Mouse (Mus musculus): Measurements from ENCODE around the gene Rasgef1b. TPM values are rescaled to one million over a fixed set of nuclear protein-coding genes. Genes with fewer than 3 reads are reported as not detected.

Gene Rasgef1b
- total RNA-seq, 1 experiment from 2014 or later: 57.6 TPM

DNA sequence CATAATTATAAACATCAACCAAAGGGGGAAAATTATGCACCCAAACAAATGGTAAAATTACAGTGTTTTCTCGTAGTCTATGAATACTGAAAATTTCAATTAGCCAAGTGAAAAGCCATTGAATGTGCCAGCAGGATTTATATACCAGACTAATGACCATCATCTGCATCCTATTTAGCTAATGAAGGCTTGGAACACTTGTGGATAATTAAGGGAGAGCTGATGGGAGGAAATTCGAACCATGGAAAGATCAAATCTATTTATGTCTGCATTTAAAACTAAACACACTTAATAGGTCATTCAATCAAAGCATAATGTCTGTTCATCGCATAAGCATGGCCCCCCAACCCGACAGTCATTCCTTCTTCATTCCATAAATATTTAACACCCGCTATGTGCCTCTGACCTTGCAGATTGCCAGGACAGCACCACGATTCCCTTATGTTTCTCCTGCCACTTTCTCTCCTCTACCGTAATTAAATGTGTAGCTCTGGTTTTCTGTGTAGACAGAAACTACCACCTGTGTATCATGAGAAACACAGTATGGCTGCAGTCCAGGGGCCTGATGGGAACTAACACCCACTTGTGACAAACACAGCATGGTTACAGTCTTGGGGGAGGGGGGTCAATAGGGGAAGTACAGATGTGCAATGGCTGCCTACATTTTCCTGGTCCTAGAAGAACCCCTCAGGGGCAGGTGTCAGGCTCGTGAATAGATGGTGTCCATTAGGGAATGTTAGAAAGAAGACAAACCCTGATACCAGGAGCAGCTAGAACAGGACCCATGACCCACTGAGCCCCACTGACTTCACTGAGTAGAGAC lies 164.2 kb downstream of the Rasgef1b start:
- ATAC-seq (replicated peaks; ENCODE audit: insufficient number of reproducible peaks, low FRiP score, low TSS enrichment, poor library complexity, severe bottlenecking): no peak

DNA sequence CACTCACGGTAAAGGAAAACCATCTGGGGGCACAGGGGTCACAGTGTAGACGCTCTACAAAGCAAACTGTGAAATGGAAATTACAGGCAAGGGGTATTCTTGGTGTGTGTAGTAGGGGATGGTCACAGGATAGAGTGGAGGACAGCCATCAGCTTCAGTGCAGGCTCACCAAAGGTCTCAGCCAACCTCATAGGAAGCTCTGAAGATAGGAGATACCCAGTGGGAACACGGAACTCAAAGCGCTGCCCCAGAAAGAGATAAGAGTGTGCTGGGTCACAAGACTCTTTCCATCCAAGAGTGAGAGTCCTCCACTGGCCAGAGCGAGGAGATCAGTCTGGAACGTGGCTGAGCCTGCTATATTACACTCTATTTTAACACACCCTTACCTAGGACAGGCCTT lies 166.8 kb downstream of the Rasgef1b start:
- no peak for ATAC-seq (replicated peaks; ENCODE audit: insufficient number of reproducible peaks, low FRiP score, low TSS enrichment, poor library complexity, severe bottlenecking)

DNA sequence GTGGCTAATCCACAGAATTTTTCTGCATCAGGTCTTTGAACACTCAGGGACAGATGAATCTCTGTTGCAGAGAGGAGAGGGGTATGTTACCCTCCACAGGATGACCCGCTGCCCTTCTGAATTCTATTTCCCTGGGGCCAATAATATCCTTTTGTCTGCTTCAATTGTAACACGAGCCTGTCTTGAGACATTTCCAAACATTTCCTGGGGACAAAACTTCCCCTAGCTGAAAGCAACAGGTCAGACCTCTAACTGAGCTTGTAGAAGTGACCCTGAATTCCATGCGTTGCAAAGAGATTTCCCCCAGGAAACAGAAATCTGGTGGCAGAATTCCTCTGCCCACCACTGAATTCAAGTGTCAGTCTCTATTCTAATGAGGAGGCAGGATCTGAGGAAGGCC lies 169.1 kb downstream of the Rasgef1b start:
- ATAC-seq (replicated peaks; ENCODE audit: insufficient number of reproducible peaks, low FRiP score, low TSS enrichment, poor library complexity, severe bottlenecking): no peak

DNA sequence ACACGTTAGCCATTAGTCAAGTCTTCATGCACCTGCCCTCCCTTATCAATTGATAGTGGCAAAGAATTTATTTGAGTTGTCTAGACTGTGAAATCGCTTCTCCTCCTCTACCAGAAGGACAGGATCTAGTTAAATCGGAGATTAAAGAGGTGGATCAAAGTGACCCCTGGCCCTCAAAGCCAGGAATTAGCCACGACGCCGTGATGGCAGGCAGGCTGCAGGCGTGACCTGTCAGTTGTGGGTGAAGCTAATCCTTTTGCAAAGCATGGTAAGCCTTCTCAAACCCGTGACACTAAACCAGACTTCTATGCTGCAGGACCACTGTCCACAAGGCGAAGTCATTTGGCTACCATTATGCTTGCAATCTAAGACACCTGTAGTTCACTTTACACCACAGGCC lies 170.6 kb downstream of the Rasgef1b start:
- ATAC-seq (replicated peaks; ENCODE audit: insufficient number of reproducible peaks, low FRiP score, low TSS enrichment, poor library complexity, severe bottlenecking): no peak

DNA sequence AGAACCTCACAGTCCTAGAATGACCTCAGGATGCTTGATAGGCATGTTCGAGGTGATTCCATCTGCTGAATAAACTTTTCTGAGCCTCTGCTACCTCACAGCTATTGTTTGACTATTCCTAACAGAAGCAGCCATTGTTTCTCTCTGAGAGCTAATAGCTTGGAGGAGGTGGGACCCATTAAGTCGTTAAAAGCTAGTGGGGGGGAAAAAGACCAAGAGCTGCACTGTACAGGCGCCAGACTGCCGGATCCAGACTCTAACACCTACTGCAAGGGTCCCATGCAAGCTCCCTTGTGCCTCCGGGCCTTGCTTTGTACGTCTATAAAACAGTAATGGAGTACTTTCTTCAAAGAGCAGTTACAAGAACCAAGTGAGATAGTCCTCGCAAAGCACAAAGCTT lies 176.2 kb downstream of the Rasgef1b start:
- no peak for ATAC-seq (replicated peaks; ENCODE audit: insufficient number of reproducible peaks, low FRiP score, low TSS enrichment, poor library complexity, severe bottlenecking)

DNA sequence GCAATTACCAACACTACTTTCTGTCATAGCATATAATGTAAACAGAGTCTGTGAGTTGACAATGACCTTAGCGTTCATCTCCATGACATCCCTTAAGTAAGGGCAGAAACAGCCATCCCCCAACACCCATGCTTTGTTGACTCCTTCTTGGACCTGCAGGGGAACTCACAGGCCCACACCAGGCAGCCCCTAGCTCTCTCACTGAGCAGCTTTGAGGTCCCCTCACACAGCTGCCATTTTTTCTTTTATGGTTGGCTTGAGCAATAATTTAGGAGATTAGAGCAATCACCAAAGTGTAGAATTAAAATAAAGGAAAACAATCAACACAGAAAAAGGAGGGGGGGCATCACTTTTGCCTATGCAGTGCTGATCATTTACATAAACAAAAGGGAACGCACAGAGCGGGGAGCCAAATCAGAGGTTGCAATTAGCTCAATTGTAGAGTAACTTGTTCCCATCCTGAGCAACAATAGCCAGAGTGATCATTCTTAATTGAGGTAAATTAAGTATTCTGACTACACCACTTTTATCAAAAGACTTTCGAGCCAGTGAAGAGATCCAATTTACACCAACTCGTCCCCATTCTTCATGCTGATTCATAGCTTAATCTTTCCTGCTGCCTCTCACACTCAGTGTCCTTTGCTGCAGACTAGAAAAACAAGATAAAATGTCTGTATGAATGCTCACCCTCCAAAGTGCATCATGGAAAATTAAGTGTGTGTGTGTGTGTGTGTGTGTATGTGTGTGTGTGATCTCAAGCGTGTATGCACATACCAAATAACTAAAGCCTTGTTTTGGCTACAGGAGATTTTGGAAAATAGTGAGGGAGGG lies 184.0 kb downstream of the Rasgef1b start:
- no peak for ATAC-seq (replicated peaks; ENCODE audit: insufficient number of reproducible peaks, low FRiP score, low TSS enrichment, poor library complexity, severe bottlenecking)

DNA sequence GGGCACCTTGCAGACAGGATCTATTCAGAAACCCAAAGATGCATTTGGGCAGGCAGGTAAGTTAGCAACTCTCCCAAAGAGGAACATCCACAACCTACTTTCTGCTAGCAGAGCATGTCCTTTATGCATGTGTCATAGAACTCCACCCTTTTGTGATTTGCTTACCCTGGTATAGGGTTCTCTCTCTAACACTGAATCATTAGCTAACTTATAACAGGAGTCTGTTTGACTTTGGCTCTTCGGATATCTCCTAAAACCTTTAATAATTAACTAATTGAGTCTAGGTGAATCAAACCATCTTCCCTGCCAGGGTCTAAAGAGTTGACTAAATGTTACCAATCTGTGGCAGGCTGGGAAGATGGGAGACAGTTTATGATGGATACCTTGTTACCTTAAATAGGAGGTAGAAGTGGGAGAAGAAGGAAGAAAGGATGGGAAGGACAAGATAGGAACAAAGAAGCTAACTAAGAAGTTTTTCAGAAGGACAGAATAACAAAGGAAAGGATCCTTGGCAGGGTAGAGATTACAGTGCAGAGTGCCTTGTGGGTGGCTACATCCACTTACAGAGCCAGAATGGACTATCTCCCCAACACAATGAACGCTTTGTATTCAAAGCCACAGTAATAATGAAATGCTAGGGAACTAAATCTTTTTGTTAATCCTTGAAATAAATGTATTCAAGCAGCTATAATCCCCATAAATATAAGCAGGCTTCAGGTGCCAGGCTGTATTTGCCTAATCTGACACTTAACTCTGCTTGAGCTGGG lies 186.7 kb downstream of the Rasgef1b start:
- ATAC-seq (replicated peaks; ENCODE audit: insufficient number of reproducible peaks, low FRiP score, low TSS enrichment, poor library complexity, severe bottlenecking): no peak

DNA sequence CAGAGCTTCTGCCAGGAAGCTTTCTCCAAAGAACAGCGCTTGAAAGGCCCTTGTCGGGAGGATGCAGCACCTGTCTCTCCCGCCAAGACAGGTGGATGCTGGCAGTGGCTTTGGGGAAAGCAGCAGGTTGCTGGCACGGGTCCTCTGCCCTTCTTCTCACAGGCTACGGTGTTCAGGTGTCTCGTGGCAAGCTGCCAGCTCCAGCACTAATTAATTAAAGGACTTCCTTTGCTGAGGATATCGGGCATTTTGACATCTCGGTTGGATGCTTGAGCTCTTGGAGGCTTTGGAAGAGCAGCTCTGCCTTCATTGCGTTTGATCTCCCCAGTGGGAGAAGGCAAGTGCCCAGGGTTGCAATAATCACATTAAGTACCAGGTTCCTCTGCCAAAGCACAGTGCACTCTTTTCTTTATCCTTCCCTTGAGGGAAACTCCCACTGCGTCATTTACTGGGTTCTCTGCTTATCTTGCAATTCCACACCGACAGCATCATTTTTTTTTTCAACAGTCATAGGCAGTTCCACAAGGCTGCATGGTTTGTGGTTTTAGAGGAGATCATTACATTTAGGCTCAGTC lies 187.5 kb downstream of the Rasgef1b start:
- ATAC-seq (replicated peaks; ENCODE audit: insufficient number of reproducible peaks, low FRiP score, low TSS enrichment, poor library complexity, severe bottlenecking): no peak

DNA sequence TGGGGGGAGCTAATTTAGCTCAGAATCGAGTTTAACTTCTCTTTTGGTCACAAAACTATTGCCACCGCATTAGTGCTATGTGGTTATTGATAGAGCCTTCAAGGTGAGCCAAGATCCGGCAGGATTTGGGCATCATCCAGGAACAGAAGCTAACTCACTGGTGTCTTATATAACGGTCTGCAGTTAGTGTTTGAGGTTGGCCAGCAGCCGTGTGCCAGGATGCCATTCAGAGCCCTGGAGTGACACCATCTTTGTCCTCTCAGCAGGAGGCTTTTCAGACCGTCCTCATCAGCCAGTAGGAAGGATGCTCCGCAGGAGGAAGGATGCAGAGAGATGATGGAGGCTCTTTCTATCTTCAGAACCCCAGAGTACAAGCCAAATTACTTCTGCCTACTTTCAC lies 195.4 kb downstream of the Rasgef1b start:
- ATAC-seq (replicated peaks; ENCODE audit: insufficient number of reproducible peaks, low FRiP score, low TSS enrichment, poor library complexity, severe bottlenecking): no peak

DNA sequence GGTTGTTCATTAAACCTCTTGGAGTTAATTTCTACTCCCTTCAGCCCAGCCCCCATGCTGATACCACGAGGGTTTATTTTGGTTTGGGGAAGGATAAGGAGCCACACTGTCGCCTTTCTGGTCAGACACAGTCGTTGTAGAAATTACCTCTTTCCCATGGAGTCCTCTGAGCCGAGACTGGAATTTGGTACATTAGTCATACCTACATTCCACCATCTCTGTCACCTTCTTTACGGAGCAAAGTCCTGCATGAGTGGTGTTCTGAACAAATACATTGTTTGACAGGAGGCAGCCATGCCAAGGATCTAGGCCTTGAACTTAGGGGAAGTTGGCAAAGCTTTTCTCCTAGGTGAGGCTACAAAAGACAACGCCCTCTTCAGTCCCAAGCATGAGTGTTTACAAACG lies 202.1 kb downstream of the Rasgef1b start:
- no peak for ATAC-seq (replicated peaks; ENCODE audit: insufficient number of reproducible peaks, low FRiP score, low TSS enrichment, poor library complexity, severe bottlenecking)

DNA sequence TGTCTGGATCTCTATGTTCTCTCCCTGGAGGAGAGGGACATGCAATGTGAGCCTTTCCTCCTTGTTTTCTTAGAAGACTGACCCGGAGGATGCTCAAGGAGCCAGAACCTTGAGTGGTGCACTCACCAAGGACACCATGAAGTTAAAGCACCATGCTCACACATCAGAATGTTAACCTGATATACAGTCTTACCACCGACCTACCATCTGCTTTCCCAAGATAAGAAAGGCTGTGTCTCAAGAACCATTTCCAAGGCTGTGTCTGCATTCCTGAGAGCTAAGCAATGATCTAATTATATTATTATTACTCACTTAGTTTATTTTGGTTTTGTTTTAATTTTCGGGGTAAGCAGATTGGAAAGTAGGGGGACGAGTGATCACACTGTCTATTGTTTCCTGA lies 203.2 kb downstream of the Rasgef1b start:
- no peak for ATAC-seq (replicated peaks; ENCODE audit: insufficient number of reproducible peaks, low FRiP score, low TSS enrichment, poor library complexity, severe bottlenecking)

DNA sequence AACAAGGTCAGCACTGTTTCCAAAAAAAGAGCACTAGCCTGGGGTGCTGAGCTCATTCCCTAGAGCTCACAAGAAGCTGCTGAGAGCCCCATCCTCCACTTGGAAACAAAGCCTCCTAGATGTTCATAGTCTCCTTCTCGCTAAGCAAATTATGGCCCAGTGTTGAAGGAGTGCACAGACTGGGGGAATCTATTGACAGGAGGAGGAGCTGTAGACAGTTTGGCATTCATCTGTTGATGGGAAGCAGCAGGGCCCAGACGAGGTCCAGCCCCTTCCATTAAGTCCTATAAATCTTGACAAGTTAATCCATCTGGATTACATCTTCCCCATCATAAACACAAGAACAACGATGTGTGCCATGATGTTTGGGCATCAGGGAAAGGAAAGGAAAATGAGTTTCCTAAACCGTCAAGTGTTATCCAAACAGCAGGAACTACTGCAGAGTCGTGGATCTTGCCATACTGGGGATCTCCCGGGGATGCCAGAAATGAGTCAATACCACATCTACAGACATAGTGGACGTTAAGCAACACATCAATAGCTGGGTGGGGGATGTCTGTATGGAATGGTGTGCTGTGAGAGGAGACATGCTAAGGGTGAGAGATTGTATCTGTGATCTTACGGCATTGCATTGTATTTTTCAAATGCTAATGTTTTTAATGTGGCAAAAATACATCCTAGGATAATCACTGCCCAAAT lies 206.1 kb downstream of the Rasgef1b start:
- no peak for ATAC-seq (replicated peaks; ENCODE audit: insufficient number of reproducible peaks, low FRiP score, low TSS enrichment, poor library complexity, severe bottlenecking)

DNA sequence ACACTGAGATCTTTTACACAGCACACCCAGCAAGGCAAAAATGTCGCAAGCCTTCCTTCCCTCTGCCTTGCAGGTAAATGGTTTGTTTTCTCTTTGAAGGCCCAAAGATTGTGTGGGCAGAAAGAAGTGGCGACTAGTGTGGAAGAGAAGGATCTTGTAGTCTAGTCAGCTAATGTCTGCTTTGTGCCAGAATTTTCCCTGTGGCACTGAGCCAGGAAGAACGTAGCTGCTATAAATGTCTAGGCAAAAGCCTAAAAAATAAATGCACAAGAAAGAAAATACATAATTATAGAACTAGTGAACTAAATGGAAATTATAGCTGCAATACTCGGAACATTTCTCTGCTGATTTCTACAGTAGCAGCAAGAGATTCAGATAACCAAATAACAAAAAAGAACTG lies 207.5 kb downstream of the Rasgef1b start:
- no peak for ATAC-seq (replicated peaks; ENCODE audit: insufficient number of reproducible peaks, low FRiP score, low TSS enrichment, poor library complexity, severe bottlenecking)

DNA sequence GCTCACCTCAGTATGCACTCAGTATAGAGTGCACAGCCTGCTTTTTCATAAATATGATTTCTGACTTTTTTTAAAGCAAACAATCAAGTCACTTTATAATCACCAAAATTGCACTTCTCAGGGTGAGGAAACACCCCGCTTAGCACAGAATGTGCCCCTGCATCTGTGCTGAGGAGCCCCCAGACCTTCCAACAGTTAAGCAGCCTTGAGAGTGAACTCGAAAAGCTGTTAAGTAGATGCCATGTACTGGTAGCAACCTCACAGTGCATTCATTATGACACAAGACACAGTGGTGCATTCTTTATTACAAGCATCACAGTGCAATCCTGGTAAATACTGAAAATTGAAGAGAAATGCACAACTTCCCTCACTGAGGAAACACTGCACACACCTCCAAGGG lies 209.3 kb downstream of the Rasgef1b start:
- no peak for ATAC-seq (replicated peaks; ENCODE audit: insufficient number of reproducible peaks, low FRiP score, low TSS enrichment, poor library complexity, severe bottlenecking)

DNA sequence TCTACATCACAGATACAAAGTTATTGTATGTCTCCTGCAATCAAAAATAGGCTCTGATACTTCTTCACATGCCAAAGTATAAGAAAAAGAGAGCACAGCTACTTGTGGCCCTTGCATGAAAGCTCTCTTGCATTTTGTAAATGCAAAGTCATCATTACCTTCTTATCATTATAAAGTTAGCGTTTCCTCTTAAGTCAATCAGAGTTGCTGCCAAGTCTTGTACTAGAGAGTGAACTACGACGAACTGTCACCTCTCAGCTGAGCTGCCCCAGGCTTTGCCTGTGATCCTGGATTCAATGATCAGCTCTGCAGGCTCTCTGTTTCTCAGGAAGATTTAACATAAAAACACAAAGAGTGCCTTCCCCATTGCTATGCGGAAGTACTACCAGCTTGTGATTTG lies 209.8 kb downstream of the Rasgef1b start:
- no peak for ATAC-seq (replicated peaks; ENCODE audit: insufficient number of reproducible peaks, low FRiP score, low TSS enrichment, poor library complexity, severe bottlenecking)

DNA sequence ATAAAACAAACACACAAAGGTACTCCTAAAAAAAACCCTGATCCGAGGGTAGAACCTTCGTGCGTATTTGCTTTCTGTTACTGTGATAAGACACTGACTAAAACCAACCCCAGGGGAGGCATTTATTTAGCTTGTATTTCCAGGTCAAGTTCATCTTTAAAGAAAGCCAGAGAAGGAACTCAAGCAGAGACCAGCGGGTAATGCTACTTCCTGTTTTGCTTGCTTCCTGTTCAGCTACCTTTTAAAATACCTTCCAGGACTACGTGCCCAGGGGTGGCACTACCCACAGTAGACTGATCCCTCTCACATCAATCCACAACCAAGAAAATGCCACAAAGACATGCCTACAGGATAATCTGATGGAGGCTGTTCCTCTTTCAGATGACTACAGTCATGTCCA lies 212.7 kb downstream of the Rasgef1b start:
- 0 out of 2 replicates have a peak, but pooled peaks have one; percentile 31 for ATAC-seq (replicated peaks; ENCODE audit: insufficient number of reproducible peaks, low FRiP score, low TSS enrichment, poor library complexity, severe bottlenecking)

DNA sequence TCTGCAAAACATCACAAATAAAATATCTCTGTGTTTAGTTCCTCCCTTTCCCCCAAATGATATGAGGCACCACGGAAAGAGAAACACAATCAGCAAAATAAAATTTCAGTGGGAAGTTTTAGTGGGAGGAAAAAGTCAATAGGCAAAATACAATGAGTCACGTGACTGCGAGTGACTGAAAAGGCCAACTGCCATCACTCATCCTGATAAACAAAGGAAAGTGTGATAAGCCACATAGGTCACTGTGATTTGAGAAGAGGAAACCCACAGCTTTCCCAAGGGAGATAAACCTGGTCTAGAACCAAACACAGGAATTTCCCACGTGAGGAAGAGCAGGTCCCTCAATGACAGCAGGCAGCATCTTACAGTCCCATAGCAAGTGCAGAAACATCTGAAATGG lies 213.1 kb downstream of the Rasgef1b start:
- ATAC-seq (replicated peaks; ENCODE audit: insufficient number of reproducible peaks, low FRiP score, low TSS enrichment, poor library complexity, severe bottlenecking): no peak

DNA sequence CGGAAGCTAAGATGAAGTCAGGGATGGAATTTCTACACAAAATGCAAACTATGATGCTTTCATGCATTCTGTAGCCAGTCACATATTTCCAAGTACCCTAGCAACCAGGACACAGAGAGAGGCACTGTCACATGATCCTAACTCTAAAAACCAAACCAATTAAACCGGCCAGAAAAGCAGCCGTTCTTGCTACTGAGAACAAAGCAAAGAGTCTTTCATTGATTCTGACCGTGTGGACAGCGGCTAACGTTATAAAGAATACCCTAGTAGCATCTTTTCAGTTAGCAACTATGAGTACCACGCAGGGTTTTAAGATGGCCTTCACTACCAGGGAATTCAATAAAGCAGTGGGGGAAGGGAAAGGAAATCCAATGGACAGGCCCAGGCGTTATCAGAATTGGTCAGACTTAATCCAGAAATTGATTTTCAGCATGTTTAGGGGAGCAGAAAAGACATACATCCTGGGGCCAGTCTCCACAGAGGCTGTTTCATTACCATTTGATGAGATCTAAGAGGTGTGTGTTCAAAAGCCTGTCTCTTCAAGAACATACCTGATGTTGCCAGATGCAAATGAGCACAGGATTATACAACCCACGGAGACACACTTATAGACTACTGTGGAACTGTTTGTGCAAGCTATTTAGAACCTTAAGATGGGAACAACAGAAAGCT lies 215.5 kb downstream of the Rasgef1b start:
- no peak for ATAC-seq (replicated peaks; ENCODE audit: insufficient number of reproducible peaks, low FRiP score, low TSS enrichment, poor library complexity, severe bottlenecking)
